Mouse (Mus musculus) megakaryocyte, embryonic 14.5 days (primary cell): ENCODE data around the gene St5.

Experiments used
- FLI1 ChIP-seq: IDR thresholded peaks from 2 replicates; pipeline ENCODE4 v1.6.1; 2012; ENCODE audit warnings: low read length, inconsistent platforms, mixed read lengths
- GATA1 ChIP-seq: IDR thresholded peaks from 3 replicates; pipeline ENCODE4 v1.6.1; 2012; ENCODE audit warnings: mixed read lengths, low read length, inconsistent platforms, borderline replicate concordance

DNA sequence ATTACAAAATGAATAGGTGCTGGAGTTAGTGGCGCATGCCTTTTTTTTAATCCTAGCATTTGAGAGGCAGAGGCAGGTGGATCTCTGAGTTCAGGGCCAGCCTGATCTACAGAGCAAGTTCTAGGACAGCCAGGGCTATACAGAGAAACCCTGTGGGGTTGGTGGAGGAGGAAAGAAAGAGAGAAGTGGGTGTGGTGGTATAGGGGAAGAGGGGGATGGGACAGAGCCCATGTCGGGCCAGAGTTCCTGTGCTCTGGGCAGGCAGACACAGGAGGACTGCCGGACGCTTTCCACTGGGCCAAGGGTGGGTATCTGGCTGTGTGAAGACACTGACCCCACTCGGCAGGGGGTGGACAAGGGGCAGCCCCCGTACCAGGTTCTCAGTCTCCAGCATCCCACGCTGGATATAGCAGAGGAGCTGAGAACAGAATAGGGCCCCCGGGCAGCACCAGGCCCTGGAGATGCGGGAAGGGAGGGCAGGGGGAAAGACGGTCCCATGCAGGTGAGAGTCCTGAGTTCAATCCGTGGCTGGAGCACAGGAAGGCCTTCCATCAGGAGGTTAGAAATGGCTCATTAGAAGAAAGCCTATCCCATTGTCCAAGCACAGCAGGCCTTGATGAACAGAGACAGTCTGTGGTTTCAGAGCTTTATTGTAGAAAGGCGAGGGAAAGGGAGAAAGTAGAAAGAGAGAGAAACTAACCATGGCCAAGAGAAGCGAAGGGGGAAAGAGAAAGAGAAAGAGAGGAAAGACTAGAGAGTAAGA, 8.6 kb downstream of the St5 start:
- no peak for TF ChIP-seq GATA1
- TF ChIP-seq FLI1: no peak
